Mouse (Mus musculus): Measurements from ENCODE around the gene Prdm1.

DNA sequence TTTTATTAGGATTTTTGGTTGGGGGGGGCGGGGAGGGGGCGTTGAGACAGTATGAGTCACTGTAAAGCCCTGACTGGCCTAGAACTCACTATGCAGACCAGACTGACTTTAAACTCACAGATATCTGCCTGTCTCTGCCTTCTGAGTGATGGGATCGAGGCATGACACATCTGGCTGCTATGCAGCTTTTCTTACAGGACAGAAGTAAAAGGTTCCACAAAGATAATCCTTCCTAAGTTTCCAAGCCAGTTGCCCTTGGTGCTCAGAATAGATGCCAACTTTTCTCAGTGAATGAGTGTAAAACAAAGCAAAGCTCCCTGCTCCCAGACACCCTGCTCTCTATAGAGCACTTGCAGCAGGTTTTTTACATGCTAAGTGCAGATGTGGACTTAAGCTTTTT is 112.7 kb downstream of the Prdm1 start:
- no peak for TF ChIP-seq CTCF (IDR thresholded peaks at IDR 0.05; ENCODE audit: low read depth)
- TF ChIP-seq EP300 (IDR thresholded peaks at IDR 0.05; ENCODE audit: low read depth) = no peak

All from liver, postnatal 0 days (tissue).